Mouse (Mus musculus) forebrain, embryonic 10.5 days (tissue): Measurements from ENCODE around the gene Clec5a. TPM values are rescaled to one million over a fixed set of nuclear protein-coding genes. Genes with fewer than 3 reads are reported as not detected.

Experiments
- DNase-seq: peaks from one replicate; pipeline ENCODE4 v3.0.0-alpha.2; 2017; ENCODE audit warnings: low spot score; ENCODE audit errors: extremely low spot score
- H3K27ac ChIP-seq: fragments of 300-500 bp; sonication (generic); 2 replicates; pipeline ENCODE4 v1.5.1; 2016; ENCODE audit warnings: mild to moderate bottlenecking
- H3K27me3 ChIP-seq: fragments of 300-500 bp; sonication (generic); 2 replicates; pipeline ENCODE4 v1.6.1; 2016; ENCODE audit warnings: mild to moderate bottlenecking; ENCODE audit not compliant: poor library complexity, severe bottlenecking
- H3K36me3 ChIP-seq: fragments of 300-500 bp; sonication (generic); replicated peaks from 2 replicates; pipeline ENCODE4 v1.6.1; 2016; ENCODE audit warnings: mild to moderate bottlenecking, moderate library complexity
- H3K4me1 ChIP-seq: fragments of 300-500 bp; sonication (generic); 2 replicates; pipeline ENCODE4 v1.6.1; 2016
- H3K4me3 ChIP-seq: fragments of 300-500 bp; sonication (generic); 2 replicates; pipeline ENCODE4 v1.5.1; 2016; ENCODE audit warnings: mild to moderate bottlenecking, moderate library complexity
- H3K9me3 ChIP-seq: fragments of 300-500 bp; sonication (generic); 2 replicates; pipeline ENCODE4 v1.6.1; 2016; ENCODE audit warnings: mild to moderate bottlenecking, moderate library complexity
- WGBS: fragments of 180-500 bp; shearing (Covaris S2); methylation state at CpG from one replicate; pipeline ENCODE4 v1.1.7; 2016; 5-methylcytosine and 5-hydroxymethylcytosine counted together
- polyA plus RNA-seq: library from polyadenylated mRNA; unstranded; fragments of >200 nt; fragmentation: Nextera tagmentation; extraction: Ambion mirVana; gene quantifications from 2 replicates; pipeline ENCODE4 v1.2.1, GENCODE M21; 2016

Gene Clec5a
- polyA plus RNA-seq, 1 experiment from 2014 or later: 0.37 TPM

DNA sequence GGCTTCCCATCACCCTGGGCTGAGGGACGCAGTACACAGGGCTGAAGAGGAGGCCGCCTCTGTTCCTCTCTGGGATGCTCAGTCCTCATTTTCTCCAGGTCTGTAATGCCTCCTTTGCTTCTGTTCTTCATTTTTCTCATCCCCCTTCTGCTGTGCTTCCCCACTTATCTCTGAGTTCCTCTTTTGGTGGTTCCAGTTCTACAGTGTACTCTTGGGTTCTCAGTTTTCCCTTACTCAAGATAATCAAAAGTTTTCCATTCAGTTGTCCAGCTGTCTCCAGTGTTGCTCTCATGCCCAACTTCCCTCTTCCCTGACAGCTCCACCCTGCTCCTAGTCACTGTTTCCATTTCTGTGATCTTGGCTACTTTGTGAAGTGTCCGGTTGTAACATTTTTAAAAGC, 12.0 kb downstream of the Clec5a start:
- 84% methylated on average over 3 of the region's 3 CpGs for WGBS
- DNase-seq: no peak
- H3K36me3 ChIP-seq: no peaks in the 10 kb centered on the region
- no peaks in the 10 kb centered on the region for H3K9me3 ChIP-seq
- H3K4me3 ChIP-seq: no peak overlapping the region
- no peak overlapping the region for H3K27ac ChIP-seq
- no peaks in the 10 kb centered on the region for H3K4me1 ChIP-seq
- H3K27me3 ChIP-seq: no peaks in the 10 kb centered on the region

DNA sequence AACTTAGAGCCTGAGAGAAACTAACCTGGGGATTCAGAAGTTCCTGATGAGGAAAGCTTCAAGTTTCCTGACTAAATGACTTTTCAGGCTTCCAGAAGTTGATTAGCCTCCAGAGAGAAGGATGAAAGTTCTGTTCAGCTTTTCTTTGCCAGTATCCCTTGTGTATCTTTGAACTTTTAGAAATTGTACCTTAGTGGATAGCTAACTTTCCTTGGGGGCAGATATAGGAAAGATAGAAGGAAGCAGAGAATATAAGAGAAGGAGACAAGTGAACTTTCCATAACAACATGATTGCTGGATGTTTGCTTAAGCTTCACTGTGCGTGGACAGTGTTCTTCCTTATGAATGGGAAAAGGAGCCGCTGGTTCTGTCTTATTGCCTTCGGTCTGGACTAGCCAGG, 16.4 kb downstream of the Clec5a start, which contains the start of gene Olfr460:
Gene Olfr460, plus strand, starts transcription at position 301 of the 400 bp plus-strand sequence.
- Histone ChIP-seq H3K9me3 (no peaks in the 10 kb centered on the region), H3K4me3 (no peak within 1 kb of the TSS), H3K36me3 (no peaks in the 10 kb centered on the region), H3K27me3 (no peaks in the 10 kb centered on the region), H3K27ac (no peak within 1 kb of the TSS), H3K4me1 (no peaks in the 10 kb centered on the region)
- WGBS: 92% methylated on average over 3 of the region's 3 CpGs
- DNase-seq: no peak

DNA sequence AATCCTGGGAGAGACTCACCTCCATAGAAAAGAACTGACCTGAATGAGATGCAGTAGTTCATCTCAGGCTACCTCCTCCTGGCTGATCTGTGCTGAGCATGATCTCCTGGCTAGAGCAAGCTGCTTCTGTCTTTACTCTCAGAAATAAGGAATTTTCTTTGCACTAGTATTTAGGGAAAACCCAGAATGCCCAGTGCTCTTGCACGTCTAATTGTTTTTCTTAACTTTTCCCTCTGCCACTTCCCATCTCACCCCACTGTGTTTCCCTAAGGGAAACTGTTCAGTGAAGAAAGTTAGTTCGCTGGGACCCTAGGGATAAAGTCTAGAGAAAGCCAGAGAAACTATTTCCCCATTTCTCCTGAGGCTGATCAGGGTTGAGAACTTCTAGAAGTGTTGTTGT, 30.7 kb downstream of the Clec5a start, which contains the start of gene Olfr461:
Gene Olfr461, minus strand, starts transcription at position 101 of the 400 bp plus-strand sequence.
- no peak for DNase-seq
- 79% methylated on average over 2 of the region's 2 CpGs for WGBS

DNA sequence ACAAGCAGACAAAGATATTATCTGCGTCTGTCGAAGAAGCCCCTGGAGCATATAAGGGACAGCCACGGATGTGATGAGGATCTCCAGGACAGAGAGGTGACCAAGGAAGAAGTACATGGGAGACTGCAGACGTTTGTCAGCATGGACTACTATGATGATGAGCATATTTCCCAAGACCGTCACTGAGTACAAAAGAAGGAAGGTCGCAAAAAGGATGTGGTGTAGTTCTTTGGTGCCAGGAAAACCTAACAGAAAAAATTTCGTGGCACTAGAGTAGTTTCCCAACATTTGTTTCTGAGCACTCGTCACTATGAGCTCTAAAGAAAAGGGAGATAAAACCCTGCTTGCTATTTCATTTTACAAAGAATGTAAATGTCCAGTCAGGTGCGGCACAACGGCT, 40.9 kb downstream of the Clec5a start:
- no peak for DNase-seq
- H3K4me1 ChIP-seq: no peaks in the 10 kb centered on the region
- WGBS: 85% methylated on average over 10 of the region's 10 CpGs
- no peaks in the 10 kb centered on the region for H3K9me3 ChIP-seq
- H3K36me3 ChIP-seq: no peaks in the 10 kb centered on the region
- no peak overlapping the region for H3K27ac ChIP-seq
- H3K4me3 ChIP-seq: no peak overlapping the region
- no peaks in the 10 kb centered on the region for H3K27me3 ChIP-seq

More for the DNA sequence above, 30.7 kb downstream of the Clec5a start, which contains the start of gene Olfr461:
- Histone ChIP-seq H3K9me3 (no peaks in the 10 kb centered on the region), H3K27me3 (no peaks in the 10 kb centered on the region), H3K4me3 (no peak within 1 kb of the TSS), H3K4me1 (no peaks in the 10 kb centered on the region), H3K36me3 (no peaks in the 10 kb centered on the region), H3K27ac (no peak within 1 kb of the TSS)

Other genes starting within 250 kb of the Clec5a start
- 13.9 and 16.2 TPM in 2 replicates for gene E330009J07Rik, start 149.7 kb downstream of the Clec5a start, polyA plus RNA-seq
- 0.05 and 0.06 TPM in 2 replicates for gene Wee2, start 146.7 kb downstream of the Clec5a start, polyA plus RNA-seq
- 237 and 245 TPM in 2 replicates for gene Ssbp1, start 114.5 kb downstream of the Clec5a start, polyA plus RNA-seq
- gene Tas2r137, start 94.6 kb downstream of the Clec5a start, polyA plus RNA-seq: not detected in 2 replicates
- gene Tas2r108, start 92.3 kb downstream of the Clec5a start, polyA plus RNA-seq: 0.19 and 0.21 TPM in 2 replicates
- not detected in 2 replicates for gene Prss37, start 66.3 kb downstream of the Clec5a start, polyA plus RNA-seq
- 0.10 and 0.24 TPM in 2 replicates for gene Olfr461, start 30.8 kb downstream of the Clec5a start, polyA plus RNA-seq
- not detected in 2 replicates for gene Olfr460, start 16.3 kb downstream of the Clec5a start, polyA plus RNA-seq
- not detected in 2 replicates for gene Tas2r138, start 27.5 kb upstream of the Clec5a start, polyA plus RNA-seq
- gene Mgam, start 43.0 kb upstream of the Clec5a start, polyA plus RNA-seq: not detected in 2 replicates